Mouse (Mus musculus) hindbrain, embryonic 14.5 days (tissue): ENCODE data around the gene Gm26558. TPM values are rescaled to one million over a fixed set of nuclear protein-coding genes. Genes with fewer than 3 reads are reported as not detected.

Experiments used
- ATAC-seq: fragments of 200-750 bp; cut with Nextera tagmentation; 2 replicates; pipeline ENCODE4 v1.8.0; 2017; ENCODE audit warnings: moderate number of reproducible peaks, mild to moderate bottlenecking, moderate TSS enrichment, moderate library complexity; ENCODE audit not compliant: low FRiP score
- DNase-seq: peaks from one replicate; pipeline ENCODE4 v3.0.0-alpha.2; 2015; ENCODE audit warnings: low spot score
- H3K27ac ChIP-seq: fragments of 300-500 bp; sonication (generic); 2 replicates; pipeline ENCODE4 v1.5.1; 2014; ENCODE audit warnings: mild to moderate bottlenecking, moderate library complexity
- H3K27me3 ChIP-seq: fragments of 300-500 bp; sonication (generic); 2 replicates; pipeline ENCODE4 v1.6.1; 2014; ENCODE audit warnings: mild to moderate bottlenecking, low read length, mixed read lengths; ENCODE audit not compliant: control insufficient read depth, insufficient read depth
- H3K36me3 ChIP-seq: fragments of 300-500 bp; sonication (generic); replicated peaks from 2 replicates; pipeline ENCODE4 v1.6.1; 2014; ENCODE audit not compliant: control insufficient read depth, insufficient read depth
- H3K4me1 ChIP-seq: fragments of 300-500 bp; sonication (generic); replicated peaks from 2 replicates; pipeline ENCODE4 v1.6.1; 2014; ENCODE audit warnings: antibody characterized with exemption, low read length, mixed read lengths; ENCODE audit not compliant: control insufficient read depth, insufficient read depth
- H3K4me2 ChIP-seq: fragments of 300-500 bp; sonication (generic); replicated peaks from 2 replicates; pipeline ENCODE4 v1.6.1; 2014; ENCODE audit warnings: mild to moderate bottlenecking, moderate library complexity
- H3K4me3 ChIP-seq: fragments of 300-500 bp; sonication (generic); replicated peaks from 2 replicates; pipeline ENCODE4 v1.5.1; 2014; ENCODE audit warnings: mild to moderate bottlenecking, low read length
- H3K9ac ChIP-seq: fragments of 300-500 bp; sonication (generic); 2 replicates; pipeline ENCODE4 v1.6.1; 2014
- H3K9me3 ChIP-seq: fragments of 300-500 bp; sonication (generic); 2 replicates; pipeline ENCODE4 v1.6.1; 2016; ENCODE audit warnings: low read length; ENCODE audit not compliant: control insufficient read depth
- WGBS: fragments of 180-500 bp; shearing (Covaris S2); extraction: QIAGEN DNeasy Blood & Tissue Kit; methylation state at CpG from one replicate; pipeline ENCODE4 v1.1.7; 2014; 5-methylcytosine and 5-hydroxymethylcytosine counted together
- polyA plus RNA-seq: library from polyadenylated mRNA; unstranded; fragments of >200 nt; fragmentation: Nextera tagmentation; extraction: Ambion mirVana; gene quantifications from 2 replicates; pipeline ENCODE4 v1.2.1, GENCODE M21; 2014

Gm26558 gene
- polyA plus RNA-seq, 1 experiment from 2014 or later: 5.0 TPM

GRCm38 (mm10) chr2:70688454-70689078 lies 26.7 kb upstream of the Gm26558 start:
- no peak overlapping the region for H3K27ac ChIP-seq
- peaks cover 84% of the 10 kb centered on the region for H3K36me3 ChIP-seq
- no peaks in the 10 kb centered on the region for H3K27me3 ChIP-seq
- H3K9me3 ChIP-seq: no peaks in the 10 kb centered on the region
- DNase-seq: no peak
- H3K4me3 ChIP-seq: no peak overlapping the region
- ATAC-seq: no peak
- H3K4me2 ChIP-seq: no peak overlapping the region
- WGBS: 96% methylated on average over 21 of the region's 21 CpGs
- no peak overlapping the region for H3K9ac ChIP-seq
- no peaks in the 10 kb centered on the region for H3K4me1 ChIP-seq

DNA sequence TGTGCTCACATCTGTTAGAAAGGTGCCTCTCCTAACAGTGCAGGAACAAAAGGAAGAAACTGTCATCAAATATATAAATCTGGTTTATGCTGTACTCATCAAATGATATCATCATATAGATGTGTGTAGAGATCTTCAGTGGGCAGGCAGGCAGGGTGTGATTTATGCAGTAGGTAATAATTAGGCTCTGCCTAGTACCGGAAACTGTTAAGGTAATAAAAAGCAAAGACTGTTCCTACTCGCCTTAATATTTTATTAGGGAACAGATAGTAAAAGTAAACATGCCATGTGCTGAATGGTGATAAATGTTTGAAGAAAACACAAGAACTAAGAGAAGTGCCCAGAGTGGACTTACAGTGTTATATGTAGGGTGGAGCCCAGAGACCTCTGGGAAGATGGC lies 20.4 kb upstream of the Gm26558 start:
- ATAC-seq (no peak), DNase-seq (no peak)
- H3K9ac ChIP-seq: no peak overlapping the region
- peaks cover 96% of the 10 kb centered on the region for H3K36me3 ChIP-seq
- no peak overlapping the region for H3K27ac ChIP-seq
- no peaks in the 10 kb centered on the region for H3K4me1 ChIP-seq
- H3K4me2 ChIP-seq: no peak overlapping the region
- no peaks in the 10 kb centered on the region for H3K9me3 ChIP-seq
- no peak overlapping the region for H3K4me3 ChIP-seq
- no peaks in the 10 kb centered on the region for H3K27me3 ChIP-seq
- WGBS: 89% methylated on average over 2 of the region's 2 CpGs

GRCm38 (mm10) chr2:70673445-70674126 lies 11.7 kb upstream of the Gm26558 start:
- Histone ChIP-seq H3K4me2 (no peak overlapping the region), H3K9ac (no peak overlapping the region), H3K36me3 (peaks cover 8% of the 10 kb centered on the region), H3K27me3 (no peaks in the 10 kb centered on the region), H3K9me3 (no peaks in the 10 kb centered on the region), H3K4me3 (no peak overlapping the region), H3K27ac (no peak overlapping the region), H3K4me1 (no peaks in the 10 kb centered on the region)
- WGBS: 85% methylated on average over 7 of the region's 7 CpGs
- ATAC-seq: no peak
- peak; percentile 65 for DNase-seq

- DNase-seq (no peak), ATAC-seq (no peak)
- Histone ChIP-seq H3K27me3 (no peaks in the 10 kb centered on the region), H3K9me3 (no peaks in the 10 kb centered on the region), H3K36me3 (no peaks in the 10 kb centered on the region), H3K9ac (no peak overlapping the region), H3K4me1 (no peaks in the 10 kb centered on the region), H3K4me2 (no peak overlapping the region), H3K27ac (no peak overlapping the region), H3K4me3 (no peak overlapping the region)
- WGBS: 84% methylated on average over 2 of the region's 2 CpGs
These were observed 10.6 kb upstream of the Gm26558 start for GRCm38 (mm10) chr2:70672476-70672875.

- H3K4me1 ChIP-seq: no peaks in the 10 kb centered on the region
- 77% methylated on average over 2 of the region's 2 CpGs for WGBS
These were observed 8.0 kb upstream of the Gm26558 start for GRCm38 (mm10) chr2:70669896-70670295.

GRCm38 (mm10) chr2:70669241-70669640 lies 7.3 kb upstream of the Gm26558 start:
- DNase-seq: no peak
- no peaks in the 10 kb centered on the region for H3K27me3 ChIP-seq
- H3K4me3 ChIP-seq: no peak overlapping the region
- WGBS: 87% methylated on average over 2 of the region's 2 CpGs
- no peaks in the 10 kb centered on the region for H3K9me3 ChIP-seq
- no peak for ATAC-seq
- no peak overlapping the region for H3K4me2 ChIP-seq
- no peak overlapping the region for H3K27ac ChIP-seq
- H3K4me1 ChIP-seq: no peaks in the 10 kb centered on the region
- H3K9ac ChIP-seq: no peak overlapping the region
- H3K36me3 ChIP-seq: no peaks in the 10 kb centered on the region

More at GRCm38 (mm10) chr2:70669896-70670295, 8.0 kb upstream of the Gm26558 start:
- H3K27ac ChIP-seq: no peak overlapping the region
- H3K36me3 ChIP-seq: no peaks in the 10 kb centered on the region
- no peak overlapping the region for H3K4me3 ChIP-seq
- no peaks in the 10 kb centered on the region for H3K9me3 ChIP-seq
- no peak for ATAC-seq
- no peak overlapping the region for H3K9ac ChIP-seq
- DNase-seq: no peak
- H3K4me2 ChIP-seq: no peak overlapping the region
- H3K27me3 ChIP-seq: no peaks in the 10 kb centered on the region

DNA sequence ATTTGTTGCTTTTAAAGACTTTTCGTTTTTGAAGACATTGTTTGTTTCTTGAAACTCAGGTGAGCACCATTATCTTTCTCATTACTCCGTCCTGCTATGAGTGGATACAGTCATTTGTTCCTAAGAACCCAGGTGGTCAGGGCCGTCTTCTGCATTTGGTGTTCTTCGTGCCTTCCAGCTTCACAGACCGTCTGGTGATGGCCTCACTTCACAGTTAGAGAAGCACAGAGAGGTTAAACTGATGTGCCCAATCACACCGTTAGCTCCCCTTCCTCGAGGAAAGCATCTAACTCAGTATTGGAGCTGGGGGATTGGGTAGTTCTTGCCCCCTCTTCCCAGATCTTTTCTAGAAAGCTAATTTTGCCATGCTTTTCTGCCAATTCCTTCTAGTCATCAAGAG lies 5.1 kb upstream of the Gm26558 start:
- Histone ChIP-seq H3K4me3 (no peak overlapping the region), H3K36me3 (no peaks in the 10 kb centered on the region), H3K9me3 (no peaks in the 10 kb centered on the region), H3K4me1 (peaks cover 15% of the 10 kb centered on the region), H3K27me3 (no peaks in the 10 kb centered on the region), H3K27ac (no peak overlapping the region), H3K4me2 (no peak overlapping the region), H3K9ac (no peak overlapping the region)
- no peak for DNase-seq
- no peak for ATAC-seq
- 90% methylated on average over 7 of the region's 7 CpGs for WGBS

- ATAC-seq (no peak), DNase-seq (peak; percentile 45)
- Histone ChIP-seq H3K4me3 (no peak overlapping the region), H3K27ac (no peak overlapping the region), H3K9me3 (no peaks in the 10 kb centered on the region), H3K4me2 (no peak overlapping the region), H3K9ac (no peak overlapping the region), H3K27me3 (no peaks in the 10 kb centered on the region), H3K4me1 (peaks cover 19% of the 10 kb centered on the region), H3K36me3 (no peaks in the 10 kb centered on the region)
- 82% methylated on average over 5 of the region's 5 CpGs for WGBS
These were observed 1.9 kb upstream of the Gm26558 start for GRCm38 (mm10) chr2:70663764-70664163.

- Histone ChIP-seq H3K9ac (peak within 1 kb of the TSS; percentile 96), H3K27me3 (no peaks in the 10 kb centered on the region), H3K4me1 (peaks cover 19% of the 10 kb centered on the region), H3K4me3 (peak within 1 kb of the TSS; percentile 91), H3K27ac (peak within 1 kb of the TSS; percentile 88), H3K4me2 (peak within 1 kb of the TSS; percentile 86), H3K36me3 (no peaks in the 10 kb centered on the region), H3K9me3 (no peaks in the 10 kb centered on the region)
- peak; percentile 97 for ATAC-seq
- peak; percentile 99 for DNase-seq
- WGBS: 2% methylated on average over 64 of the region's 64 CpGs
These were observed 807 bp downstream of the Gm26558 start, which contains the start of gene Gorasp2 for GRCm38 (mm10) chr2:70660887-70661714. TSS of gene Gorasp2 (plus strand) at chr2:70661576.
